Mouse (Mus musculus) CH12.LX (cell line): ENCODE data around the gene Abhd6.

ENCODE experiments used
- CHD2 ChIP-seq: IDR thresholded peaks from 2 replicates; pipeline ENCODE4 v1.6.1; 2011; ENCODE audit warnings: low read length, improper control_type of control experiment
- GABPA ChIP-seq: IDR thresholded peaks from 2 replicates; pipeline ENCODE4 v1.6.1; 2012; ENCODE audit warnings: low read depth, low read length, improper control_type of control experiment, inconsistent platforms; ENCODE audit not compliant: insufficient replicate concordance
- KAT2A ChIP-seq: IDR thresholded peaks from 2 replicates; pipeline ENCODE4 v1.6.1; 2012; ENCODE audit warnings: low read length, improper control_type of control experiment, inconsistent platforms; ENCODE audit not compliant: insufficient replicate concordance
- MEF2A ChIP-seq: IDR thresholded peaks from 2 replicates; pipeline ENCODE4 v1.6.1; 2014; ENCODE audit warnings: low read depth, mild to moderate bottlenecking, inconsistent platforms, low read length, improper control_type of control experiment, borderline replicate concordance
- NELFE ChIP-seq: IDR thresholded peaks from 2 replicates; pipeline ENCODE4 v1.6.1; 2011; ENCODE audit warnings: low read depth, low read length, improper control_type of control experiment
- ZC3H11A ChIP-seq: IDR thresholded peaks from 2 replicates; pipeline ENCODE4 v1.6.1; 2012; ENCODE audit warnings: low read depth, mild to moderate bottlenecking, inconsistent platforms, low read length, improper control_type of control experiment

- TF ChIP-seq NELFE, result no peak
- no peak for TF ChIP-seq ZC3H11A
- no peak for TF ChIP-seq KAT2A
- no peak for TF ChIP-seq GABPA
- TF ChIP-seq CHD2, result no peak
- TF ChIP-seq MEF2A, result no peak
Observed at GRCm38 (mm10) chr14:8059938-8060337, 57.2 kb downstream of the Abhd6 start.
